In the genomic region with DNA sequence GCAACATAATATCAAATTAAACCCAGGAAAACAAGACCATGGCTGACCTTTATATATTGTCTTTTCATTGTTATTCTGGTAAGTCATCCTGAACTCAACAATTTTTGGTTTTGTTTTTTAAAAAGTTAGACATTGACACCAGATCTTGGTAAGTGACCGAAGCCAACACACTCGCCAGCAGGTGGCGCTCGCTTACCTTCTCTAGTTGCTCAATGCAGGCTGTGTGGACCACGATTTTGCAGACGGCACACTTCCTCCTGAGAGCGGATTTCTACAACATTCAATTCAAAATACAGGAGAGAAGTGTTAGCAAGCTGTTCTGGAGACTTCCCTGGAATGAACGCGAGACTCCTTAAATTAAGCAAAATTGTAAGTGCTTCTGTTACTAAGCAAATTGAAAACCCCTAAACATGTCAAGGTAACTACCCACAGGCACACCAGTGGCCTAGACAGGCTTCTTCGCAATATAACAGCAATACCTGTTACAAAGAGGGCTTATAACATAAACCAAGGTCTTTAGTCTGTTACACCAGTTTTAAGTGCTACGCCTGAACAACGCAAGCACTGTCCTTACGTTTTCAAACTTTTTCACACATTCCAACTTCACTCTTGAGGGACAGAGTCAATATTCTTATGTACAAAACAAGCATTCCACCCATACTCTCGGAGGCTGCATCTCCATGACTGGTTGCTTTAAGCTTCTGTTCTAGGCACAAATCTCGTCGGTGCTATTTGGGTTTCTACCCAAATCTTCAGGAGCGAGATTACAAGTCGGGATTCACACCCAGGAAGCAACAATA, we compare ENCODE assay signal across 8 mouse cellular contexts.
DNase-seq lines count a peak whose midpoint lies in the region; ATAC-seq and TF ChIP-seq lines count a peak whose summit lies in the region.

No protein-coding gene starts in this region.

- H3K4me1 ChIP-seq in MEL (ENCODE audit: control insufficient read depth in 1 of 2, insufficient read depth in 2 of 2, low read length in 2 of 2): no peaks in the 10 kb centered on the region
- peaks cover 5% of the 10 kb centered on the region; the same call in 1 of the 2 replicates for H3K4me1 ChIP-seq in hindbrain, embryonic 10.5 days (replicated peaks)

- peak; percentile 49 for DNase-seq in MEL (ENCODE audit: low read depth, low spot score)
- DNase-seq in cerebellum, adult 18-20 months: peak; percentile 81 to 87
- peak; percentile 80 for DNase-seq in hindbrain, embryonic 10.5 days (ENCODE audit: low spot score)
- DNase-seq in layer of hippocampus, adult 9-10 months (ENCODE audit: low spot score): peak; percentile 87
- DNase-seq in lung, postnatal 14 days: peak; percentile 91
- DNase-seq in retina, postnatal 1 day: peak; percentile 87
- DNase-seq in thymus, postnatal 4 days: peak; percentile 85

- H3K9ac ChIP-seq in MEL (ENCODE audit: control insufficient read depth, low read depth, low read length, poor library complexity, severe bottlenecking): no peak overlapping the region

- H3K9me3 ChIP-seq in MEL (replicated peaks; ENCODE audit: insufficient read depth, low read length): no peaks in the 10 kb centered on the region
- H3K9me3 ChIP-seq in hindbrain, embryonic 10.5 days: no peaks in the 10 kb centered on the region

- H3K27me3 ChIP-seq in MEL (ENCODE audit: control insufficient read depth in 1 of 2, insufficient read depth in 2 of 2, low read length in 2 of 2): no peaks in the 10 kb centered on the region
- no peaks in the 10 kb centered on the region for H3K27me3 ChIP-seq in hindbrain, embryonic 10.5 days (ENCODE audit: insufficient read depth, poor library complexity, severe bottlenecking)

- ATAC-seq in frontal cortex, adult (ENCODE audit: low TSS enrichment): peak; percentile 75

- TF ChIP-seq EP300 in MEL (IDR thresholded peaks at IDR 0.05; ENCODE audit: low read depth in 1 of 2, low read length in 2 of 2): no peak

- no peaks in the 10 kb centered on the region for H3K36me3 ChIP-seq in MEL (ENCODE audit: control insufficient read depth in 1 of 2, insufficient read depth in 2 of 2, low read length in 2 of 2)
- H3K36me3 ChIP-seq in hindbrain, embryonic 10.5 days: no peaks in the 10 kb centered on the region

- peak; percentile 54 to 79 (median 55) for TF ChIP-seq CTCF in MEL (IDR thresholded peaks at IDR 0.05 in 2 of 3, conservative IDR thresholded peaks at IDR 0.05 in 1 of 3; ENCODE audit: control insufficient read depth in 1 of 3, insufficient read depth in 1 of 3, low read depth in 2 of 3, low read length in 3 of 3, poor library complexity in 1 of 3, severe bottlenecking in 1 of 3)

- H3K79me2 ChIP-seq in MEL (ENCODE audit: control insufficient read depth, insufficient read depth, low read length, poor library complexity): no peaks in the 10 kb centered on the region

- H3K4me3 ChIP-seq in MEL (ENCODE audit: control insufficient read depth in 1 of 2, insufficient read depth in 1 of 2, low read depth in 2 of 2, low read length in 2 of 2): no peak overlapping the region
- no peak overlapping the region for H3K4me3 ChIP-seq in hindbrain, embryonic 10.5 days

- 53% methylated on average over 18 of the region's 18 CpGs for WGBS in hindbrain, embryonic 10.5 days

- peak; percentile 48 for TF ChIP-seq RAD21 in MEL (IDR thresholded peaks at IDR 0.05; ENCODE audit: low read depth, low read length)

- no peak overlapping the region for H3K27ac ChIP-seq in MEL (ENCODE audit: control insufficient read depth, low read depth, low read length)
- no peak overlapping the region for H3K27ac ChIP-seq in hindbrain, embryonic 10.5 days

- TF ChIP-seq POLR2A in MEL (IDR thresholded peaks at IDR 0.05; ENCODE audit: control insufficient read depth in 1 of 2, insufficient read depth in 1 of 2, low read depth in 1 of 2, low read length in 2 of 2, poor library complexity in 1 of 2): no peak

TF ChIP-seq in MEL, 35 proteins besides CTCF, POLR2A, EP300 and RAD21:
- TF ChIP-seq SMC3 (IDR thresholded peaks at IDR 0.05; ENCODE audit: low read depth, low read length) (peak; percentile 48), USF1 (IDR thresholded peaks at IDR 0.05; ENCODE audit: low read depth, low read length) (no peak), ZC3H11A (IDR thresholded peaks at IDR 0.05; ENCODE audit: low read depth, low read length) (peak; percentile 17; the same call in 1 of the 2 replicates)
TF ChIP-seq in MEL: peak in this region for 2.
